Mouse (Mus musculus) brain, embryonic 14.5 days (tissue): ENCODE data around the gene Trim43c. TPM values are rescaled to one million over a fixed set of nuclear protein-coding genes. Genes with fewer than 3 reads are reported as not detected.
A peak's percentile ranks its signal among the peaks of the same experiment; 100 is the strongest.
"Not testable (repeated sequence)": the region's sequence is repeated elsewhere in the genome, so short reads cannot be mapped to it uniquely, and the experiment has no call there.

Experiments used
- DNase-seq: peaks from one replicate; pipeline ENCODE4 v3.0.0-alpha.2; 2011; ENCODE audit warnings: low read depth
- polyA plus RNA-seq: library from polyadenylated mRNA; depleted of rRNA; stranded (reverse); fragments of >200 nt; gene quantifications from 2 replicates; pipeline ENCODE4 v1.2.3, GENCODE M21; 2012; rRNA removed

Trim43c gene
- not detected in 2 replicates for polyA plus RNA-seq

DNA sequence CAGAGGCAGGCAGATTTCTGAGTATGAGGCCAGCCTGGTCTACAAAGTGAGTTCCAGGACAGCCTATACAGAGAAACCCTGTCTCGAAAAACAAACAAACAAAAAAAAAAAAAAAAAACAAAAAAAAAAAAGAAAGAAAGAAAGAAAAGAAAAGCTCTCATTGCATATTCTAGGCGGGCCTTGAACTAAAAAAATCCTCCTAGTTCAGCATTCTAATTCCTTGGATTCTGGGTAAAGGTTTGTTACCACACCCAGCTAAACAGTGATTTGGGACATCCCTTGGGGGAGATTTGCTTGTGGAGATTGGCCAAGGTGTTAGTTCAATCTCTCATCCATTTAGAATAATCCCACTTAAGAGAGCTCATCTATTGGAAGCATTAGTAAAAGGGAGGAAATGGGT is at the start of gene Trim43c:
Gene Trim43c, plus strand, starts transcription at position 301 of the 400 bp plus-strand sequence.
- not testable (repeated sequence) for DNase-seq

DNA sequence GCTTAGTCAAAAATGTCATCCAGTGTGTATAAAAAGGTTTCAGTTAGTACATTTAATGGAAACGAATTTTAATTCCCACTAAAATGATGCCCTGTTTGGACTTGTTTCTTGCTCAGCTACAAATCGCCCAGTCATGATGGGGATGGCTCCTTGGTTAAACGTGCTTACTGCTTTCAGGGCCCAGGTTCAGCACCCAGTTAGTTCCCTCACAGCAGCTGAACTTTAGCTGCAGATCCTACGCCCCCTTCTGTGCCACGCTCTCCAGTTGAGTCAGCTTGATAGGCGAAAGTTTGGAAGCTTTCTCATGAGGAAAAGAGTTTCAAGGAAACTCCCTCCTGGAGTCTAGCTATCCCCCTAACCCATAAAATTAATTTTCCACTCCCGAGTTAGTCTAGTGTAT is 14.1 kb downstream of the Trim43c start:
- DNase-seq = not testable (repeated sequence)

DNA sequence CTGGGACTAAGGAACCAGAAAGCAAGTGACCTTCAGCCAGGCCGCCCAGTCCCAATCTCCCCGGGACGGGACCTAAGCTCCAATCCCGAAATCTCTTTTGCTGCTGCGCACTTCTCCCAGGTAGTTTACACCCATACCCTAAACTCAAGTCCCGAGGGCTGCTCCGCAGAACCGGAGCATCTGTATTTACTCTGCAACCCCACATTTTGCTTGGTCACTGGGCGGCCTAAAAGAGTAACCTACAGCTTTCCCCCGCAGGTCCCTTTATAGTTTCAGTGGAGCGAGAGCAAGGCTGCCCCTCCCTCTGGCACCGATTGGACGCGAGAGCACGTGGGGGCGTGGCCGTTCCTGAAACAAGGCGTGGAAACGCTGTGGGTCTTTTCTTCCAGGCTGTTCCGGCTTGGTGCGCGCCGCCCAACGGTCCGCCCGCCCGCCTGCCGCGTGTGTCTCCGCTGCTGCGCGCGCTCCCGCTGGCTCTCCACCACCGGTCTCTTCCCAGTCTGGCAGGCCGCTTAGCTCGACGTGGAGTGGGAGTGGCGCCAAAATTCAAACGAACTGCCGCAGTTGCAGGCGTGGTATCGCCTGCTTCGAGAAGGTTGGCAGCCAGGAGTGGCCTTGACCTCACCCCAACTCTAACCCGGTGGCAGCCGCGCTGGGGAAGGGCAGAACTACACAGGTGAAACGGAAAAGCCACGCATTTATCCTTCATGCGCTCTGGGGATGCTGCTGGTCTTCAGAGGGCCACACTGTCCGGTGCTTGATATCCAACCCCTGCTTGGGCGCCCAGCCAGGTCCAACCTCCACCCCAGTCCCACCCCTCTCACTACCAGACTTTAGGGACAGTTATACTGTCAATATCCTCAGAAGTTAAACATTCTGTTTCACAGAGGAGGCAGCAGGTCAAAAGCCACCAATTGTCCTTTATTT is 19.9 kb downstream of the Trim43c start:
- DNase-seq = peak; percentile 97

Other genes starting within 250 kb of the Trim43c start
- gene Mthfsl, start 118.9 kb upstream of the Trim43c start, polyA plus RNA-seq = 25.1 and 26.0 TPM in 2 replicates
- 0.14 TPM in 1 of 2 replicates, not detected in the other for gene Bcl2a1d, start 107.2 kb upstream of the Trim43c start, polyA plus RNA-seq
- not detected in 2 replicates for gene Bcl2a1a, start 117.7 kb downstream of the Trim43c start, polyA plus RNA-seq